Mouse (Mus musculus) heart, embryonic 12.5 days (tissue): ENCODE measurements around the gene Htatsf1. TPM values are rescaled to one million over a fixed set of nuclear protein-coding genes. Genes with fewer than 3 reads are reported as not detected.

Experiments used
- polyA plus RNA-seq: library from polyadenylated mRNA; unstranded; fragments of >200 nt; fragmentation: Nextera tagmentation; extraction: Ambion mirVana; gene quantifications from 2 replicates; pipeline ENCODE4 v1.2.1, GENCODE M21; 2016

The Htatsf1 gene
- polyA plus RNA-seq, 1 experiment from 2014 or later: 68.3 TPM

Other genes with a start within 250 kb of the Htatsf1 start
- 1.2 and 1.8 TPM in 2 replicates for gene Map7d3, start 231.3 kb upstream of the Htatsf1 start, polyA plus RNA-seq
- gene Adgrg4, start 183.4 kb upstream of the Htatsf1 start, polyA plus RNA-seq: not detected in 2 replicates
- not detected in 2 replicates for gene Brs3, start 10.5 kb upstream of the Htatsf1 start, polyA plus RNA-seq
- 0.17 and 0.36 TPM in 2 replicates for gene Vgll1, start 34.5 kb downstream of the Htatsf1 start, polyA plus RNA-seq
- not detected in 2 replicates for gene Cd40lg, start 158.6 kb downstream of the Htatsf1 start, polyA plus RNA-seq